Mouse (Mus musculus) liver, embryonic 12.5 days (tissue): ENCODE data around the gene Ncs1. TPM values are rescaled to one million over a fixed set of nuclear protein-coding genes. Genes with fewer than 3 reads are reported as not detected.

Experiments
- ATAC-seq: fragments of 200-750 bp; cut with Nextera tagmentation; 2 replicates; pipeline ENCODE4 v1.8.0; 2017; ENCODE audit warnings: moderate number of reproducible peaks, mild to moderate bottlenecking, moderate library complexity
- H3K27ac ChIP-seq: fragments of 300-500 bp; sonication (generic); 2 replicates; pipeline ENCODE4 v1.5.1; 2016; ENCODE audit warnings: mild to moderate bottlenecking
- H3K27me3 ChIP-seq: fragments of 300-500 bp; sonication (generic); replicated peaks from 2 replicates; pipeline ENCODE4 v1.6.1; 2016; ENCODE audit warnings: mild to moderate bottlenecking, moderate library complexity
- H3K36me3 ChIP-seq: fragments of 300-500 bp; sonication (generic); 2 replicates; pipeline ENCODE4 v1.6.1; 2016; ENCODE audit warnings: mild to moderate bottlenecking, moderate library complexity
- H3K4me1 ChIP-seq: fragments of 300-500 bp; sonication (generic); 2 replicates; pipeline ENCODE4 v1.6.1; 2016
- H3K4me2 ChIP-seq: fragments of 300-500 bp; sonication (generic); 2 replicates; pipeline ENCODE4 v1.6.1; 2016; ENCODE audit warnings: mild to moderate bottlenecking, moderate library complexity
- H3K4me3 ChIP-seq: fragments of 300-500 bp; sonication (generic); 2 replicates; pipeline ENCODE4 v1.5.1; 2016; ENCODE audit warnings: mild to moderate bottlenecking, moderate library complexity
- H3K9ac ChIP-seq: fragments of 300-500 bp; sonication (generic); 2 replicates; pipeline ENCODE4 v1.6.1; 2016; ENCODE audit warnings: mild to moderate bottlenecking, moderate library complexity
- H3K9me3 ChIP-seq: fragments of 300-500 bp; sonication (generic); replicated peaks from 2 replicates; pipeline ENCODE4 v1.6.1; 2016; ENCODE audit warnings: mild to moderate bottlenecking, moderate library complexity
- WGBS: fragments of 180-500 bp; shearing (Covaris S2); methylation state at CpG from one replicate; pipeline ENCODE4 v1.1.7; 2016; ENCODE audit not compliant: insufficient replicate concordance; 5-methylcytosine and 5-hydroxymethylcytosine counted together
- polyA plus RNA-seq: library from polyadenylated mRNA; unstranded; fragments of >200 nt; fragmentation: Nextera tagmentation; extraction: Ambion mirVana; gene quantifications from 2 replicates; pipeline ENCODE4 v1.2.1, GENCODE M21; 2016

Ncs1 gene
- polyA plus RNA-seq, 1 experiment from 2014 or later = 4.3 TPM

- no peak overlapping the region for H3K9ac ChIP-seq
- peaks cover 6% of the 10 kb centered on the region; the same call in 1 of the 2 replicates for H3K27me3 ChIP-seq
- H3K4me1 ChIP-seq = peaks cover 9% of the 10 kb centered on the region
- ATAC-seq = no peak
- H3K4me3 ChIP-seq = no peak overlapping the region
- H3K9me3 ChIP-seq = no peaks in the 10 kb centered on the region
- 56% methylated on average over 10 of the region's 10 CpGs for WGBS
- H3K4me2 ChIP-seq = no peak overlapping the region
- H3K27ac ChIP-seq = no peak overlapping the region
- H3K36me3 ChIP-seq = no peaks in the 10 kb centered on the region
Observed at GRCm38 (mm10) chr2:31263746-31264378, 18.2 kb downstream of the Ncs1 start.

DNA sequence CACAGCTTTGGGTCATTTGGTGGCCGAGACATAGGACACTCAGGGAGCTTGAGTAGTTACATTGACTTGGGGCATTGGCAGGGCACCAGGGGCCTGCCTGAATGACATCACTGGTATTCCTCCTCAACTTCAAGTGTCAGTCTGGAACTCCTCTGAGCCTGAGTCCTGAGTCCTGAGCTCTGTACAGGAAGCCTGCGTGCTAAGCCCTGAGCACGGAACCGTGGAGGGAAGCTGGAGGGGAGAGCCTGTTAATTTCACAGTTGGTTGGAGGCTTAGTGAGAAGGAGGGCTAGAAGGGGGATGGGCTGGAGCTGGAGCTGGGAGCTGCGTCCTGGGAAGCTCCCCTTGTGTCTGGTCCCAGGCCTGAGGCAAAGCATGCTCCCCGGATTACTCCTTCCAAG is 21.8 kb downstream of the Ncs1 start:
- Histone ChIP-seq H3K4me1 (no peaks in the 10 kb centered on the region), H3K27ac (no peak overlapping the region), H3K27me3 (peaks cover 4% of the 10 kb centered on the region; the same call in 1 of the 2 replicates), H3K4me3 (no peak overlapping the region), H3K4me2 (no peak overlapping the region), H3K9me3 (no peaks in the 10 kb centered on the region), H3K36me3 (no peaks in the 10 kb centered on the region), H3K9ac (no peak overlapping the region)
- no peak for ATAC-seq
- 50% methylated on average over 6 of the region's 6 CpGs for WGBS

DNA sequence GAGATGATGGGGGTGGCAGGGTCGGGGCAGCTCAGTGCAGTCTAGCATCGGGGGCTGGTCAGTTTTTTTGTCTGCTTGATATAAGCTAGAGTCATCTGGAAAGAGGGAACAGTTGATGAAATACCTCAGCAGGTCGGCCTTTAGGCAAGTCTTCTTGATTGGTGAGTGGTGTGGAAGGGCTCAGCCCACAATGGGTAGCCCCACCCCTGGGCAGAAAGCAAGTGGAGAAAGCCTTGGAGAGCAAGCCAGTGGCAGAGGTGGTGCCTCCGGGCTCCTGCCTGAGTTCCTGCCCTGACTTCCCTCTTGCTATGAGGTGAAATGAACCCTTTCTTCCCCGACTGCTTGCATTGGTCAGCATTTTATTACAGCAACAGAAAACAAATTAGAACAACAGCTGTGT is 23.0 kb downstream of the Ncs1 start:
- H3K4me2 ChIP-seq = no peak overlapping the region
- ATAC-seq = no peak
- no peaks in the 10 kb centered on the region for H3K4me1 ChIP-seq

DNA sequence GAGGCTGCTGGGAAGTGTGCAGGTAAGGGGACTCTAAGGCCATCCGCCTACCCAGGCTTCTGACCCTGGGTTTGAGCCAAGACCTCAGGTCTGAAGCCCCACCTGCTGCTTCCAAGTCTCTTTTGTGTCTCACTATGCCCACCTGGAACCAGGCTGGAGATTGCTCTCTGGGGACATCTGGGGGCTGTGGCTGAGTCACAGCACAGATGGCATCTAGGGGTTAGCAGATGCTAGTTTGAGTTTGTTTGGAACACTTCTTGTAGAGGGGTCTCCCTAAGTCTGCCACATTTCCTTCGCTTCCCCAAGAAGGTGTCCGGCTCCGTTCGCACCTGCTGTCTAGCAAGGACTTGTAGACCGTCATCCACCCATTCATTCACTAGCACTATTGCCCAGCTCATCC is 23.6 kb downstream of the Ncs1 start:
- Histone ChIP-seq H3K9ac (no peak overlapping the region), H3K27ac (no peak overlapping the region), H3K4me3 (no peak overlapping the region), H3K36me3 (no peaks in the 10 kb centered on the region), H3K27me3 (no peaks in the 10 kb centered on the region), H3K4me2 (no peak overlapping the region), H3K9me3 (no peaks in the 10 kb centered on the region), H3K4me1 (no peaks in the 10 kb centered on the region)
- WGBS = 70% methylated on average over 6 of the region's 6 CpGs
- ATAC-seq = no peak

More for the DNA sequence above, 23.0 kb downstream of the Ncs1 start:
- H3K36me3 ChIP-seq = no peaks in the 10 kb centered on the region
- no peak overlapping the region for H3K4me3 ChIP-seq
- H3K27me3 ChIP-seq = no peaks in the 10 kb centered on the region
- no peak overlapping the region for H3K27ac ChIP-seq
- WGBS = 38% methylated on average over 5 of the region's 5 CpGs
- no peak overlapping the region for H3K9ac ChIP-seq
- no peaks in the 10 kb centered on the region for H3K9me3 ChIP-seq

GRCm38 (mm10) chr2:31269847-31270246 is 24.2 kb downstream of the Ncs1 start:
- Histone ChIP-seq H3K9ac (no peak overlapping the region), H3K4me2 (no peak overlapping the region), H3K27me3 (no peaks in the 10 kb centered on the region), H3K36me3 (no peaks in the 10 kb centered on the region), H3K27ac (no peak overlapping the region), H3K4me1 (no peaks in the 10 kb centered on the region), H3K4me3 (no peak overlapping the region), H3K9me3 (no peaks in the 10 kb centered on the region)
- no peak for ATAC-seq
- WGBS = 73% methylated on average over 10 of the region's 10 CpGs

GRCm38 (mm10) chr2:31270470-31270869 is 24.8 kb downstream of the Ncs1 start:
- Histone ChIP-seq H3K9me3 (no peaks in the 10 kb centered on the region), H3K4me2 (no peak overlapping the region), H3K27me3 (no peaks in the 10 kb centered on the region), H3K36me3 (no peaks in the 10 kb centered on the region), H3K9ac (no peak overlapping the region), H3K4me3 (no peak overlapping the region), H3K4me1 (no peaks in the 10 kb centered on the region), H3K27ac (no peak overlapping the region)
- no peak for ATAC-seq
- 67% methylated on average over 8 of the region's 8 CpGs for WGBS

- Histone ChIP-seq H3K4me2 (no peak overlapping the region), H3K9ac (no peak overlapping the region), H3K36me3 (no peaks in the 10 kb centered on the region), H3K27me3 (no peaks in the 10 kb centered on the region), H3K27ac (no peak overlapping the region), H3K4me3 (no peak overlapping the region), H3K4me1 (no peaks in the 10 kb centered on the region), H3K9me3 (no peaks in the 10 kb centered on the region)
- WGBS = 65% methylated on average over 1 of the region's 1 CpGs
- ATAC-seq = no peak
Observed at GRCm38 (mm10) chr2:31271071-31271470, 25.4 kb downstream of the Ncs1 start.

DNA sequence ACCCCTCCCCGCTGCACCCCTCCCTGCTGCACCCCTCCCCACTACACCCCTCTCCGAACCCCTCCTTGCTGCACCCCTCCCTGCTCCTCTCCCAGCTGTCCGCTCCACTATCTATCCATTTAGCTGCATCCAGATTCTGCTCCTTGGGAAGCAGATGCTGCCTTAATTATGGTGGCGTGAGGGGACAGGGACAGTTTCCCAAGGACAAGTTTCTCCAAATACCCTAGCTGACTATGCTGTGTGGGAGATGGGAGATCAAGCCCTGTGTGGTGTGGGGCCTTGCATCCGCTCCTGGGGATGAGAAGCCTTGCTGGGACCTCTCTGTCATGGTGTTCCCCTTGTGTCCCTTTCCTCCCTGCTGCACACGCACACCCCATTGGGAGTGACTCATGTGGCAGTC is 29.4 kb downstream of the Ncs1 start:
- H3K9ac ChIP-seq = no peak overlapping the region
- H3K4me2 ChIP-seq = no peak overlapping the region
- no peaks in the 10 kb centered on the region for H3K4me1 ChIP-seq
- no peaks in the 10 kb centered on the region for H3K9me3 ChIP-seq
- ATAC-seq = no peak
- no peak overlapping the region for H3K27ac ChIP-seq
- 73% methylated on average over 6 of the region's 6 CpGs for WGBS
- no peak overlapping the region for H3K4me3 ChIP-seq
- no peaks in the 10 kb centered on the region for H3K36me3 ChIP-seq
- H3K27me3 ChIP-seq = no peaks in the 10 kb centered on the region

DNA sequence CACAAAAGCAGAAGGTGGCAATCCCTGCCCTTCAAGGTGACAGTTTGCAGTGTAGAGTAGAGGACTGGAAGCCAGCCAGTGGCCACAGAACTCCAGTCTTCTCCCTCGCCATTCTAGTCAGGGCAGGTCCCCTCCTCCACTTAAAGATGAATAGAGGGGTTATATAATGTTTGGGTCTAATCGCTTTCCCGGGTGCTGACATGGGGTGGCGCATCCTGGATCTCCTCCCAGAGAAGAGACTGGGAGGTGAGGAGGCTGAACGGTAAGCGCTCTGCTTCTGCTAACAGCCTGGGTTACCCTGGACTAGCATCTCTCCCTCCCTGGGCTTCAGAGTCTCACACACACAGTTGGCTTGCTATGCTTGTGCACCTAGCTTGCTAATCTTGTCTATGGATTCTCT is 32.2 kb downstream of the Ncs1 start:
- WGBS = 64% methylated on average over 6 of the region's 6 CpGs
- H3K9me3 ChIP-seq = no peaks in the 10 kb centered on the region
- no peaks in the 10 kb centered on the region for H3K4me1 ChIP-seq
- no peak overlapping the region for H3K4me3 ChIP-seq
- no peaks in the 10 kb centered on the region for H3K36me3 ChIP-seq
- H3K9ac ChIP-seq = no peak overlapping the region
- ATAC-seq = no peak
- H3K4me2 ChIP-seq = no peak overlapping the region
- H3K27me3 ChIP-seq = no peaks in the 10 kb centered on the region
- no peak overlapping the region for H3K27ac ChIP-seq

DNA sequence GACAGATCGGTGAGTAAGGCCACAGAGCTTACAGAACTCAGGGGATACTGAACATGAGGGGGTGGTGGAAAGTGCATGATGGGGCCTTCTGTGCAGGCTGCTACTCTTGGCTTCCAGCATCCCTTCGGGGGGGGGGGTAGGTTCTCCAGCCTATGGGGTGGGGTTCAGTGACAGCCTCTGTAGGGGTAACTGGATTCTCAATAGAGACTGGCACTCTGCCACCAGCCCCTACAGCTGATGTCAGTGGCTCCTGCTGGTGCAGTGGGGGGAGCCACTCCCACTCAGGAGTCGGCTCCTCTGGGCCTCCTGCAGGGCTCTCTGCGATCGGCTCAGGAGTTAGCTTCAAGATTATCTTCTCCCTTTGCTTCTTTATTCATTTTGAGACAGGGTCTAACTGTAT is 32.9 kb downstream of the Ncs1 start:
- no peaks in the 10 kb centered on the region for H3K36me3 ChIP-seq
- no peaks in the 10 kb centered on the region for H3K4me1 ChIP-seq
- H3K4me3 ChIP-seq = no peak overlapping the region
- no peak for ATAC-seq
- no peak overlapping the region for H3K27ac ChIP-seq
- no peaks in the 10 kb centered on the region for H3K27me3 ChIP-seq
- 74% methylated on average over 5 of the region's 5 CpGs for WGBS
- no peak overlapping the region for H3K9ac ChIP-seq
- no peak overlapping the region for H3K4me2 ChIP-seq
- H3K9me3 ChIP-seq = no peaks in the 10 kb centered on the region

DNA sequence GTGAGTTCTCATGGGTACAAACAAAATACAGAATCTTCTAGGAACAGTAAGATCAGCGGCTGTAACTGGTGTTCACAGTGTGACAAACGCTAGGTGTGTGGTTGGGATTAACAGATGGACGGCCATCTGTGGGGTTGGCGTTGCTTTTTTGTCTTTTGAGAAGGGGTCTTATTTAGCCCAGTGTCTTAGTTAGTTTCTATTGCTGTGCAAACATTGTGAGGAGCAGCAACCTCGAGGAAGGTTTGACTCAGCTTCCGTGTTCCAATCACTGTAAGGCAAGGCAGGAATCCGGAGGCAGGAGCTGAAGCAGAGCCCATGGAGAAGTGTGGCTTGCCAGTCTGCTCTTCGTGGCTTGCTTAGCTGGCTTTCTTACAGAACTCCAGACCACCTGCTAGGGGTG is 35.5 kb downstream of the Ncs1 start:
- H3K36me3 ChIP-seq = no peaks in the 10 kb centered on the region

GRCm38 (mm10) chr2:31282266-31282665 is 36.6 kb downstream of the Ncs1 start:
- no peaks in the 10 kb centered on the region for H3K4me1 ChIP-seq
- H3K36me3 ChIP-seq = no peaks in the 10 kb centered on the region
- no peaks in the 10 kb centered on the region for H3K27me3 ChIP-seq
- H3K9me3 ChIP-seq = no peaks in the 10 kb centered on the region
- WGBS = 41% methylated on average over 7 of the region's 7 CpGs
- H3K9ac ChIP-seq = no peak overlapping the region
- ATAC-seq = no peak
- no peak overlapping the region for H3K27ac ChIP-seq
- no peak overlapping the region for H3K4me2 ChIP-seq
- no peak overlapping the region for H3K4me3 ChIP-seq

More for the DNA sequence above, 35.5 kb downstream of the Ncs1 start:
- no peak for ATAC-seq
- Histone ChIP-seq H3K27me3 (no peaks in the 10 kb centered on the region), H3K9me3 (no peaks in the 10 kb centered on the region), H3K4me3 (no peak overlapping the region), H3K4me2 (no peak overlapping the region), H3K4me1 (no peaks in the 10 kb centered on the region), H3K9ac (no peak overlapping the region), H3K27ac (no peak overlapping the region)
- WGBS = 74% methylated on average over 8 of the region's 8 CpGs

- no peak overlapping the region for H3K9ac ChIP-seq
- H3K9me3 ChIP-seq = no peaks in the 10 kb centered on the region
- no peak overlapping the region for H3K27ac ChIP-seq
- WGBS = 78% methylated on average over 12 of the region's 12 CpGs
- H3K27me3 ChIP-seq = no peaks in the 10 kb centered on the region
- no peaks in the 10 kb centered on the region for H3K36me3 ChIP-seq
- no peak overlapping the region for H3K4me2 ChIP-seq
- no peak overlapping the region for H3K4me3 ChIP-seq
- no peaks in the 10 kb centered on the region for H3K4me1 ChIP-seq
- no peak for ATAC-seq
Observed at GRCm38 (mm10) chr2:31282880-31283279, 37.3 kb downstream of the Ncs1 start.
